Mouse (Mus musculus): Measurements from ENCODE around the gene March6.

- TF ChIP-seq POLR2A (IDR thresholded peaks at IDR 0.05; ENCODE audit: extremely low read depth, insufficient read depth, low read length) (no peak), CTCF (IDR thresholded peaks at IDR 0.05; ENCODE audit: low read depth, low read length) (no peak)
Observed at GRCm38 (mm10) chr15:31545058-31545457, 14.2 kb upstream of the March6 start.

Data from liver, adult 2 months (tissue).